Mouse (Mus musculus): Measurements from ENCODE around the gene Gcnt1. TPM values are rescaled to one million over a fixed set of nuclear protein-coding genes. Genes with fewer than 3 reads are reported as not detected.

The Gcnt1 gene
- polyA plus RNA-seq, 1 experiment: 158 TPM

DNA sequence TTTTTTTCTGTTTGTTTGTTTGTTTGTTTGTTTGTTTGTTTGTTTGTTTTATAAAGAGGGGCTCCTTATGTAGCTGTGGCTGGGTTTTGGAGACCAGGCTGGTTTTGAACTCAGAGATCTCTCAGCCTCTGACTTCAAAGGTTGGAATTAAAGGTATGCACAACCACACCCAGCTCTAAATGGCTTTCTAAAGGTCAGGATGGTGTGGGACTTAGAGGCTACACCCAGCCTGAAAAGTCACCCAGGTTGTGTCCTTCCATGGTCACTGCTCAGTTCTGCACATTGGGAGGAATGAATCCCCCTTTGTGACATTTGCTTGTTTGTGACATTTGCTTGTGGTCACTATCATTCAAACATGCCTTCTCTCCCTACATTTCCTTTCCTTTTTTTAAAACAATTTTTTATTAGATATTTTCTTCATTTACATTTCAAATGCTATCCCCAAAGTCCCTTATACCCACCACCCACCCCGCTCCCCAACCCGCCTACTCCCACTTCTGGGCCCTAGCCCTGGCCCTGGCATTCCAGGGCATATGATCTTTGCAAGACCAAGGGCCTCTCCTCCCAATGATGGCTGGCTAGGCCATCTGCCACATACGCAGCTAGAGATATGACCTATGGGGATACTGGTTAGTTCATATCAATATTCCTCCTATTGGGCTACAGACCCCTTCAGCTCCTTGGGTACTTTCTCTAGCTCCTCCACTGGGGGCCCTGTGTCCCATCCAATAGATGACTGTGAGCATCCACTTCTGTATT, 25.7 kb downstream of the Gcnt1 start:
- WGBS: 95% methylated on average over 3 of the region's 3 CpGs
- DNase-seq: no peak
- TF ChIP-seq CTCF (conservative IDR thresholded peaks at IDR 0.05; ENCODE audit: insufficient read depth, insufficient read length, low read depth, low read length): no peak
- TF ChIP-seq POLR2A (IDR thresholded peaks at IDR 0.05; ENCODE audit: low read depth, low read length): no peak
- peaks cover 8% of the 10 kb centered on the region; the same call in 1 of the 2 replicates for H3K4me1 ChIP-seq (ENCODE audit: control insufficient read depth, insufficient read depth, low read length)
- no peak overlapping the region for H3K4me3 ChIP-seq (ENCODE audit: insufficient read depth, low read depth, low read length)
- H3K36me3 ChIP-seq (ENCODE audit: control insufficient read depth, insufficient read depth, low read length): no peaks in the 10 kb centered on the region
- H3K27ac ChIP-seq (ENCODE audit: insufficient read depth, low read depth, low read length): no peak overlapping the region
- no peaks in the 10 kb centered on the region for H3K27me3 ChIP-seq (replicated peaks; ENCODE audit: control insufficient read depth, insufficient read depth, low read length)

DNA sequence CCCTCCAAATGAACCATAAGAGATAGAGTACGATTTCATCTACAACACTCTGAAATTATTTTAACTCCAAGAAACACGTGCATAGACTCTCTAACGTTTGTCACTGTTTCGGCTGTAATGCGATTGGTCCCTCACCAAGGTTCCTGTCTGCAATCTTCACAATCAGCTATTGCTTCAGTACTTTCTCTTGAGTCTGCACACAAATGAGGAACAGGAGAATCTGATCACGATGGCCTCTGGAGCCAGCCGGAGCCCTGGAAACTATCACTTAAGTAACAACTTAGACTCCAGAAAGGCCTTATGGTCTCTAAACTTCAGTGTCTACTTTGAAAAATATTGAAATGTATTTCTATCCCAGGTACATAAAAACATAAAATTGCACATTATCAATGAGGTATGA, 27.8 kb downstream of the Gcnt1 start:
- no peaks in the 10 kb centered on the region for H3K27me3 ChIP-seq (replicated peaks; ENCODE audit: control insufficient read depth, insufficient read depth, low read length)
- H3K36me3 ChIP-seq (ENCODE audit: control insufficient read depth, insufficient read depth, low read length): no peaks in the 10 kb centered on the region
- WGBS: 76% methylated on average over 7 of the region's 7 CpGs
- no peak for DNase-seq
- H3K27ac ChIP-seq (ENCODE audit: insufficient read depth, low read depth, low read length): no peak overlapping the region
- H3K4me3 ChIP-seq (ENCODE audit: insufficient read depth, low read depth, low read length): no peak overlapping the region
- no peak for TF ChIP-seq POLR2A (IDR thresholded peaks at IDR 0.05; ENCODE audit: low read depth, low read length)
- TF ChIP-seq CTCF (conservative IDR thresholded peaks at IDR 0.05; ENCODE audit: insufficient read depth, insufficient read length, low read depth, low read length): no peak
- peaks cover 8% of the 10 kb centered on the region; the same call in 1 of the 2 replicates for H3K4me1 ChIP-seq (ENCODE audit: control insufficient read depth, insufficient read depth, low read length)

DNA sequence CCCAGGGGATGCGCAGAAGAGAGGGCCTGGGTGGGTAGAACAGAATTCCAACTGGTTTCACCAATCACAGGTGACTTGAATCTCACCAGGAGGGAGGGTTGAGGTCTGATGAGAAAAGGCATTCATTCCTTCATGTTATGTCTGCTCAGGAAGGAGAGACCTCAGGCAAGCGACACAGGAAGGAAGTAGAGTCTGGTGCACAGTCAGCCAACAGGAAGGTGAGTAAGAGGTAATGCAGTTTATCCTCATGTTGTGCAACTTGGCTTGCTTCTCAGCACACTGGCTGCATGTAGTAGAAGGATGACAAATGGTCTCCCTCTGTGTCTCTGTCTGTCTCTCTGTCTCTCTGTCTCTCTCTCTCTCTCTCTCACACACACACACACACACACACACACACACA, 33.1 kb downstream of the Gcnt1 start:
- no peaks in the 10 kb centered on the region; the same call in 1 of the 2 replicates for H3K36me3 ChIP-seq (ENCODE audit: control insufficient read depth, insufficient read depth, low read length)
- H3K4me1 ChIP-seq (ENCODE audit: control insufficient read depth, insufficient read depth, low read length): no peaks in the 10 kb centered on the region
- no peaks in the 10 kb centered on the region for H3K27me3 ChIP-seq (replicated peaks; ENCODE audit: control insufficient read depth, insufficient read depth, low read length)
- peak; percentile 34 for DNase-seq
- 73% methylated on average over 2 of the region's 2 CpGs for WGBS
- H3K27ac ChIP-seq (ENCODE audit: insufficient read depth, low read depth, low read length): no peak overlapping the region
- TF ChIP-seq CTCF (conservative IDR thresholded peaks at IDR 0.05; ENCODE audit: insufficient read depth, insufficient read length, low read depth, low read length) (no peak), POLR2A (IDR thresholded peaks at IDR 0.05; ENCODE audit: low read depth, low read length) (no peak)
- H3K4me3 ChIP-seq (ENCODE audit: insufficient read depth, low read depth, low read length): no peak overlapping the region

DNA sequence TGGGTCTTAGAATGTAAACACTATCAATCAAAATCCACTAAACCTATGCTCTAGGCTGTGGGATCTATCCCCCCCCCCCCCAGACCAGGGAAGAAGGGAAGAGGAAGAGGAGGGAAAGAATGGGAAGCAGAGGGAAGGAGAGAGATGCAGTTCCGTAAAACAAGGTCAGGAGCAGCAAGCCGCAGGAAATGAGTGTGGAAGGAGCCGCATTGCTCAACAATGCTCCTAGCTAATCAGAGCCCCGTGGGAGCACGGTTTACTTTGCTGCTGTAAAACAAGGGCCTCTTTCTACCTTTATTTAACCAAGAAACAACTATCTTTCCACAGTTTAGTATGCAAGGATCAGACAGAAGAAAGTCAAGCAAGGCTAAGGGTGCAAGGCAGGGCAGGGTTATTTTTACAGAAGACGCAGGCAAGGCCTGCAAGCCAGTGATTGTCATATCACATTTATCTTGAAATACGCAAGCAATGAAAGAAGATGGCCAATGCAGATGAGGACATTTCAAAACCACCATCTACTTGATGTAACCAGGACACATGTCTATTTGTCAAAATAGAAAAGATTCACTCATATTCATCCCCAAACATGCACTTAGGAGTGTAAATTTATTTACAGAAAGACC, 35.5 kb downstream of the Gcnt1 start:
- Histone ChIP-seq H3K4me1 (ENCODE audit: control insufficient read depth, insufficient read depth, low read length) (0 out of 2 replicates have a peak, but pooled peaks cover 3% of the 10 kb centered on the region), H3K4me3 (ENCODE audit: insufficient read depth, low read depth, low read length) (no peak overlapping the region), H3K27me3 (replicated peaks; ENCODE audit: control insufficient read depth, insufficient read depth, low read length) (no peaks in the 10 kb centered on the region), H3K27ac (ENCODE audit: insufficient read depth, low read depth, low read length) (no peak overlapping the region), H3K36me3 (ENCODE audit: control insufficient read depth, insufficient read depth, low read length) (peaks cover 2% of the 10 kb centered on the region; the same call in 1 of the 2 replicates)
- TF ChIP-seq POLR2A (IDR thresholded peaks at IDR 0.05; ENCODE audit: low read depth, low read length): no peak
- TF ChIP-seq CTCF (conservative IDR thresholded peaks at IDR 0.05; ENCODE audit: insufficient read depth, insufficient read length, low read depth, low read length): no peak
- WGBS: 50% methylated on average over 7 of the region's 7 CpGs
- no peak for DNase-seq

DNA sequence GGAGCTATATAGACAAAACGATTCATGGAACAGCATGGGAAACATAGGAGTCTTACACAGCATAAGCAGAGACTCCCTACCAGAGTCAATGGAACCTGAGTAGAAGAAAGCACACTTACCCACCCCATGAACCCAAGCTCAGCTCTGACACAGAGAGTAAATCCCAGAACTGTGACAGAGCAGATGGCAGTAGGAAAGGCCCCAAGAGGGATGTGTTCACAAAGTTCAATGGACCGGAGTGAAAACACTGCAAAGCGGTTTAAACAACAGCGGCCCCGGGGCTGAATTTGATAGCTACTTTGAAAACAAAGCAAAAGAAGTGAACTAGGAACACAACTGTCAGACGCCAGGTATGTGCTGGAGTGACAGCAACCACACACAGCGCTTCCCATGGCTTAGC, 36.0 kb downstream of the Gcnt1 start:
- Histone ChIP-seq H3K27me3 (replicated peaks; ENCODE audit: control insufficient read depth, insufficient read depth, low read length) (no peaks in the 10 kb centered on the region), H3K27ac (ENCODE audit: insufficient read depth, low read depth, low read length) (no peak overlapping the region), H3K4me1 (ENCODE audit: control insufficient read depth, insufficient read depth, low read length) (0 out of 2 replicates have a peak, but pooled peaks cover 3% of the 10 kb centered on the region), H3K4me3 (ENCODE audit: insufficient read depth, low read depth, low read length) (no peak overlapping the region), H3K36me3 (ENCODE audit: control insufficient read depth, insufficient read depth, low read length) (peaks cover 2% of the 10 kb centered on the region; the same call in 1 of the 2 replicates)
- no peak for DNase-seq
- TF ChIP-seq POLR2A (IDR thresholded peaks at IDR 0.05; ENCODE audit: low read depth, low read length): no peak
- no peak for TF ChIP-seq CTCF (conservative IDR thresholded peaks at IDR 0.05; ENCODE audit: insufficient read depth, insufficient read length, low read depth, low read length)
- 48% methylated on average over 7 of the region's 7 CpGs for WGBS

DNA sequence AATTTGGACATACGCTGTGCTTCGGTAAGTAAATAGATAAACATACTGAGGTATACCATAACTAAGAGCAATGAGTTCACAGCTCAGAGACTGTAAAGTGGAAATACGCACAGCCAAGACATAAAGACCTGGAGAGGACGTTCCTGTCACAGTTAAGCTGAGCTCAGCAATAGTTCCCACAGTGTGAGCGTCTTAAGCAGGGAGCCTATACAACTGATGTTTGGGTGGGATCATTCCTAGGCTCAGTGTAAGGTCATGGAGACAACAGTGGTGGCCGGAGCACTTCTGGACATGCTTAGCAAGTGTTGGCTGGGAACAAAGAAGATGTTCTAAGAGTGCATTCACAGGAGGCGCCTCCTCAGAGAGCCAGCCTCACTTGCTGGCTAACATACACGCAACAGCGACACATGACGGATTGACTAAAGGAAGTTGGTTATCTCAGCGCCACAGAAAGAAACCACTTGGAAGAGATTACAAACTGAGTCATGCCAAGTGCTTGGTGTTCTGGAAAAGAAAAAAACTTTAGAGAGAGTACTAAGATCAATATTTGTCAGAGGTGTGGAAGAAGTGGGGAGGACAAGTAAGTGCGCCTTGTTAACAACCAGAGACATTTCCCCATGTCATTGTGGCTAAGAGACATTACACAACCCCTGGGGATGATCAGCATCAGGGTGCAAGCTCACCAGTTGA, 37.9 kb downstream of the Gcnt1 start:
- H3K27ac ChIP-seq (ENCODE audit: insufficient read depth, low read depth, low read length): no peak overlapping the region

More for the DNA sequence above, 37.9 kb downstream of the Gcnt1 start:
- 79% methylated on average over 12 of the region's 12 CpGs for WGBS
- DNase-seq: no peak
- H3K36me3 ChIP-seq (ENCODE audit: control insufficient read depth, insufficient read depth, low read length): peaks cover 4% of the 10 kb centered on the region; the same call in 1 of the 2 replicates
- H3K27me3 ChIP-seq (replicated peaks; ENCODE audit: control insufficient read depth, insufficient read depth, low read length): no peaks in the 10 kb centered on the region
- 0 out of 2 replicates have a peak, but pooled peaks cover 3% of the 10 kb centered on the region for H3K4me1 ChIP-seq (ENCODE audit: control insufficient read depth, insufficient read depth, low read length)
- TF ChIP-seq POLR2A (IDR thresholded peaks at IDR 0.05; ENCODE audit: low read depth, low read length) (no peak), CTCF (conservative IDR thresholded peaks at IDR 0.05; ENCODE audit: insufficient read depth, insufficient read length, low read depth, low read length) (no peak)
- H3K4me3 ChIP-seq (ENCODE audit: insufficient read depth, low read depth, low read length): no peak overlapping the region

All from kidney, adult 2 months (tissue).